Mouse (Mus musculus): ENCODE results near the gene Poglut1. TPM values are rescaled to one million over a fixed set of nuclear protein-coding genes. Genes with fewer than 3 reads are reported as not detected.

Gene Poglut1
- polyA plus RNA-seq, 1 experiment from 2014 or later = 30.4 TPM

DNA sequence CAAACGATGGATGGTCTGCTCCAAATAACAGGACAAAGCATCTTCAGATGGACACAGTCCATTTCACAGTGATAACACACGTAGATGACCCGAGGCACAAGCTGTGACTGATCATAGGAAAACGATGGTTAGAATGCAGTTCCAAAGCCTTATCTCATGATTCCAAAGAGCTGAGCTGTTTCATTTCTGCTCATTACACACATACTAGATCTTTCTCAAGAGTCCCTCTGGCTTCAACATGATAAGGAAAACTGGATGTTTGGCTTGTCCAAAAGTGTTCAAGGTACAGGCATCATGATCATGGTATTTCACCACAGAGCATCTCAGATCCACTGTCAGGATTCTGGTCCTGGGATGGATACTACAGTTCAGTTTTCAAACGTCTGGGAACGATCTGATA is 23.8 kb downstream of the Poglut1 start:
- H3K4me1 ChIP-seq (ENCODE audit: control insufficient read depth in 2 of 2, insufficient read depth in 2 of 2, low read length in 2 of 2) = peaks cover 4 to 5% of the 10 kb centered on the region in 2 experiments; a peak in 3 of 4 replicates
- no peak for ATAC-seq (ENCODE audit: insufficient number of reproducible peaks, insufficient read depth, low FRiP score, low read depth)
- no peak overlapping the region for H3K4me2 ChIP-seq (ENCODE audit: low read length)
- no peak overlapping the region for H3K27ac ChIP-seq (replicated peaks in 1 of 2; ENCODE audit: control insufficient read depth in 1 of 2, insufficient read depth in 1 of 2, low read depth in 2 of 2, low read length in 2 of 2)
- 69% methylated on average over 6 of the region's 6 CpGs for WGBS
- H3K36me3 ChIP-seq (ENCODE audit: control insufficient read depth, insufficient read depth, low read length) = peaks cover 65% of the 10 kb centered on the region
- no peaks in the 10 kb centered on the region for H3K27me3 ChIP-seq (ENCODE audit: control insufficient read depth, insufficient read depth, low read length)
- H3K9ac ChIP-seq (ENCODE audit: low read length) = no peak overlapping the region
- no peaks in the 10 kb centered on the region for H3K9me3 ChIP-seq (ENCODE audit: control insufficient read depth, low read length)
- H3K4me3 ChIP-seq (ENCODE audit: control insufficient read depth in 1 of 2, insufficient read depth in 1 of 2, low read depth in 1 of 2, low read length in 2 of 2) = no peak overlapping the region

DNA sequence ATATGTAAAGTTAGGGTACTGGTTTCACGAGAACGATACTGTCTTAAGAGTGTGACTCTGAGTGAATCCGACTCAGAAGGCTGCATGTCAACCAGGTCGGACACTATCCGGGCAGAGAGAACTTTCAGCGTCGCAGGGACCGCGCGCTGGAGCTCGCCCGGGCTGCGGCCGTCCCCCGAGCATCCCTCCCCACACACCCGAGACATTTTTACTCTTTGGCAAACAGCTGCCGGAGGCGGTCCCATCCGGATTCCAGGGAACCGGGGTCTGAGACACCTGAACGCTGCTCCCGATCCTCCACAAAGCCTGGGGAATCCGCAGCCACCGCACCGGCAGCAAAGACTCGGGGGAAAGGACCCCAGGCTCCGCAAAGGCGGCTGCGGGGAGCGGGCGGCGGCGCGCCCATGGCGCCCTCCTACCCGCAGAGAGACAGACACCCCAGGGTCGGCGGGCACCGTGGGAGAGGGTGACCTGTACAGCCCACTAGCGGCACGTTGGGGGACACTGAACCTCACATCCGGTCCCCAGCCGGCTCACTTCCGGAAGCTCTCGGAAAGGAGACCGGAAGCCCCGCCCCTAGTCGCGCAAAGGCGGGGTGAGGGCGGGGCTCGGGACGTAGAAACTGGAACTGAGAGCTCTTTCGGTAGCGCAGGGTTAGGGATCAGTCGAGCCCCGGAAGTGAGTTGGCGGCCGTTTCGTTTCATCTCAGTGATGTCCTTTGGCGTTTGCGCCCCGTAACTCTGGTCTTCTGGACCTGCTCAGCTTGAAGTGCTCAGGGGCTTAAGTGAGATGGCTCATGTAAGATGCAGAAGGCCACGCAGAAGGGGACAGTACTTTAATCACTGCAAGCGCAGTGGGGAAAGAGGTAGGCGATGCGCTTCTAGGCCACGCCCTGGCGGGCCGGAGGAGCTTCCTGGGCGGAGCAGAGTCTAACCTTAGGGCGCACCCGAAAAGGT is 27.7 kb downstream of the Poglut1 start, which contains the start of gene Timmdc1:
Gene Timmdc1, minus strand, starts transcription at position 535 of the 956 bp plus-strand sequence.
- Histone ChIP-seq H3K36me3 (ENCODE audit: control insufficient read depth, insufficient read depth, low read length) (peaks cover 46% of the 10 kb centered on the region), H3K27me3 (ENCODE audit: control insufficient read depth, insufficient read depth, low read length) (no peaks in the 10 kb centered on the region), H3K4me1 (ENCODE audit: control insufficient read depth in 2 of 2, insufficient read depth in 2 of 2, low read length in 2 of 2) (peaks cover 4 to 9% of the 10 kb centered on the region in 2 experiments; a peak in 3 of 4 replicates), H3K27ac (replicated peaks in 1 of 2; ENCODE audit: control insufficient read depth in 1 of 2, insufficient read depth in 1 of 2, low read depth in 2 of 2, low read length in 2 of 2) (peak within 1 kb of the TSS; percentile 92 to 96), H3K9me3 (ENCODE audit: control insufficient read depth, low read length) (no peaks in the 10 kb centered on the region), H3K4me2 (ENCODE audit: low read length) (peak within 1 kb of the TSS; percentile 68), H3K4me3 (ENCODE audit: control insufficient read depth in 1 of 2, insufficient read depth in 1 of 2, low read depth in 1 of 2, low read length in 2 of 2) (peak within 1 kb of the TSS; percentile 66 to 86), H3K9ac (ENCODE audit: low read length) (peak within 1 kb of the TSS; percentile 85)
- peak; percentile 95 for ATAC-seq (ENCODE audit: insufficient number of reproducible peaks, insufficient read depth, low FRiP score, low read depth)
- under 1% methylated on average over 63 of the region's 73 CpGs for WGBS

DNA sequence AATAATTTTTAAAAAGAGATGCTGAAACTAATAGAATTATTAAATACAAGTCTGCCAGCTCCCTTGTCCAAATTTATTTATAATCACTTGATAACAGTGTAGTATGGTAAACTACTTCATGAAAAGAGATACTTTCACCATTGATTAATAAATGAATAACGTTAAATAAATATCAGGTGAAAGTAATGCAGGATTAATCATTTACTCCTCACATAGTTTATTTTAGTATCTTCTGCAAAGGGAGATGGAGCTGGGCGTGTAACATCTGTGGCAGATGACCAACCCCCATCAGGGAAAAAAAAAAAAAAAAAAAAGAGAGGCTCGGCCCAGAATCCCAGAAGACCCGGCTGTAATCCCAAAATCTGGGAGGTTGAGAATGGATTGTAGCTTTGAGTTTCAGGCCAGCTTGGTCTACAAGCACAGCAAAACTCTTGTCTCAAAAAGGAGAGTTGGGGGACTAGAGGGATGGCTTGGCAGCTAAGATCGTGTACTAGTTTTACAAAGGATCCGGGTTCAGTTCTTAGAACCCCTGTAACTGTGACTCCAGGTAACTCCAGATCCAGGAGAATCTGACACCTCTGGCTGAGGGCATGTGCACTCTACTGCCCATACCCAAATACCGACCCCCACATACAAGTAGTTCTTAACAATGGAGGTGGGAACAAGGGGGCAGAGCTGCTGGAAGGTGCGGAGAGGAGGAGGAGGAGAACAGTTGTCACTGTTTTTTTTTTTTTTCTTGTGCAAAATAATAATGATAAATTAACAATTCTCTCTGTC is 28.7 kb downstream of the Poglut1 start:
- peaks cover 46% of the 10 kb centered on the region for H3K36me3 ChIP-seq (ENCODE audit: control insufficient read depth, insufficient read depth, low read length)
- no peaks in the 10 kb centered on the region for H3K27me3 ChIP-seq (ENCODE audit: control insufficient read depth, insufficient read depth, low read length)
- peaks cover 4 to 9% of the 10 kb centered on the region in 2 experiments; a peak in 3 of 4 replicates for H3K4me1 ChIP-seq (ENCODE audit: control insufficient read depth in 2 of 2, insufficient read depth in 2 of 2, low read length in 2 of 2)
- WGBS = 30% methylated on average over 8 of the region's 8 CpGs
- H3K9me3 ChIP-seq (ENCODE audit: control insufficient read depth, low read length) = no peaks in the 10 kb centered on the region
- H3K4me2 ChIP-seq (ENCODE audit: low read length) = peak overlapping the region; percentile 68
- H3K4me3 ChIP-seq (ENCODE audit: control insufficient read depth in 1 of 2, insufficient read depth in 1 of 2, low read depth in 1 of 2, low read length in 2 of 2) = peak overlapping the region; percentile 66 to 86
- no peak for ATAC-seq (ENCODE audit: insufficient number of reproducible peaks, insufficient read depth, low FRiP score, low read depth)
- no peak overlapping the region for H3K27ac ChIP-seq (replicated peaks in 1 of 2; ENCODE audit: control insufficient read depth in 1 of 2, insufficient read depth in 1 of 2, low read depth in 2 of 2, low read length in 2 of 2)
- peak overlapping the region; percentile 85 for H3K9ac ChIP-seq (ENCODE audit: low read length)

DNA sequence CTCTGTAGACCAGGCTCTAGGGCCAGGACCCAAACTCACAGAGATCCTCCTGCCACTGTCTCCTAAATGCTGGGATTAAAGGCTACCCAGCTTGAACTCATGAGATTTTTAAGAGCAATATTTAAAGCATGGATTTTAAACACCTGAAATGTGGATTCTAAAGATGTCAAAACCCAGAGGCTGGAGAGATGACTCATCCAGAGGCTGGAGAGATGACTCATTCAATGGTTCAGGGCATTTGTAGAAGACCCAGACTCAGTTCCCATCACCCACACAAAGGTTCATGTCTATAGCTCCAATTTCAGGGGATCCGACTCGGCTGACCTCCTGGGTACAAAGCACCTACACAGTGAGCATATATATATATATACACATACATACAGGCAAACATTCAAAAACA is 30.9 kb downstream of the Poglut1 start:
- H3K27ac ChIP-seq (replicated peaks in 1 of 2; ENCODE audit: control insufficient read depth in 1 of 2, insufficient read depth in 1 of 2, low read depth in 2 of 2, low read length in 2 of 2) = no peak overlapping the region
- H3K27me3 ChIP-seq (ENCODE audit: control insufficient read depth, insufficient read depth, low read length) = no peaks in the 10 kb centered on the region
- H3K4me1 ChIP-seq (ENCODE audit: control insufficient read depth in 2 of 2, insufficient read depth in 2 of 2, low read length in 2 of 2) = peaks cover 4 to 9% of the 10 kb centered on the region in 2 experiments; a peak in 3 of 4 replicates
- no peak for ATAC-seq (ENCODE audit: insufficient number of reproducible peaks, insufficient read depth, low FRiP score, low read depth)
- H3K36me3 ChIP-seq (ENCODE audit: control insufficient read depth, insufficient read depth, low read length) = peaks cover 43% of the 10 kb centered on the region
- H3K4me3 ChIP-seq (ENCODE audit: control insufficient read depth in 1 of 2, insufficient read depth in 1 of 2, low read depth in 1 of 2, low read length in 2 of 2) = no peak overlapping the region
- no peaks in the 10 kb centered on the region for H3K9me3 ChIP-seq (ENCODE audit: control insufficient read depth, low read length)
- 86% methylated on average over 2 of the region's 2 CpGs for WGBS
- no peak overlapping the region for H3K9ac ChIP-seq (ENCODE audit: low read length)
- no peak overlapping the region for H3K4me2 ChIP-seq (ENCODE audit: low read length)

DNA sequence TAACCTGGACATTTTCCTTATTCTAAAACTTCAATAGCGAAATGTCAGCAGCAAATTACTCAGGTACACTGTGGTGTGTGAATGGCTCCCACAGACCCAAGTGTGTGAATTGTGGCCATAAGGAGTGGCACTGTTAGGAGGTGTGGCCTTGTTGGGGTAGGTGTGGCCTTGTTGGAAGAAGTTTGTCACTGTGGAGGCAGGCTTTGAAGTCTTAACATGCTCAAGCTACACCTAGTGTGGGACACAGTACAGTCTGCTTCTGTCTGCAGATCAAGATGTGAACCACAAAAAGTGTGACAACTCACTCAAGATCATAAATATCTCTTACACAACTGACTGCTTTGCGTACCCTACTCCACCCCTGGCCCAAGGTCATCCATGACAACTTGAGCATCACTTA is 39.2 kb downstream of the Poglut1 start:
- Histone ChIP-seq H3K4me3 (ENCODE audit: control insufficient read depth in 1 of 2, insufficient read depth in 1 of 2, low read depth in 1 of 2, low read length in 2 of 2) (no peak overlapping the region), H3K27me3 (ENCODE audit: control insufficient read depth, insufficient read depth, low read length) (no peaks in the 10 kb centered on the region), H3K9me3 (ENCODE audit: control insufficient read depth, low read length) (no peaks in the 10 kb centered on the region), H3K4me2 (ENCODE audit: low read length) (no peak overlapping the region), H3K36me3 (ENCODE audit: control insufficient read depth, insufficient read depth, low read length) (peaks cover 65% of the 10 kb centered on the region), H3K27ac (replicated peaks in 1 of 2; ENCODE audit: control insufficient read depth in 1 of 2, insufficient read depth in 1 of 2, low read depth in 2 of 2, low read length in 2 of 2) (no peak overlapping the region), H3K9ac (ENCODE audit: low read length) (no peak overlapping the region), H3K4me1 (ENCODE audit: control insufficient read depth in 2 of 2, insufficient read depth in 2 of 2, low read length in 2 of 2) (no peaks in the 10 kb centered on the region)
- ATAC-seq (ENCODE audit: insufficient number of reproducible peaks, insufficient read depth, low FRiP score, low read depth) = no peak
- WGBS = 96% methylated on average over 2 of the region's 2 CpGs

DNA sequence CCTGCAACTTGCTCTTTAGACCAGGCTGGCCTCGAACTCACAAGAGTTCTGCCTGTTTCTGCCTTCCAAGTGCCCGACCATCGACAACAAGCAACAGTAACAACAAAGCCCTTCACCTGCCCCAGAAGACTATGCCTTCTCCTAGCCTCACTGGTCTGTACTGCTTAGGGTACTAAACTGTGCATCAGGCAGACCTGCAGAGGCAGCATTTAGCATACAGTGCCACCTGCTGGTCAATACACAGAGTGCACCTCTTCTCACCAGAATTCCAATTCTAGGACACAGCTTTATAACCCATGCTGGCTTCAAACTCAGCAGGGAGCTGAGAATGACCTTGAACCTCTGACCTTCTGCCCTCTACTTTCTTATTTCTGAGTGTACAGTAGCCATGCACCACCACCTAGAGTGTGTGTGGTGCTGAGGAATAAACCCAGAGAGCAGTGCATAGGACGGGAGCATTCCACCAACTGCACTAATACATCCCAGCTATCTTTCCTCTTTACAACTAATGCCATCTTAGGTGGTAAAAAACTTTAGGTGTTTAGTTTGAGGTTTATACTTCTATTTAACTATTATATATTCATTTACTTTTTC is 43.9 kb downstream of the Poglut1 start:
- peak; percentile 71; the same call in 1 of the 2 replicates for ATAC-seq (ENCODE audit: insufficient number of reproducible peaks, insufficient read depth, low FRiP score, low read depth)
- Histone ChIP-seq H3K27ac (replicated peaks in 1 of 2; ENCODE audit: control insufficient read depth in 1 of 2, insufficient read depth in 1 of 2, low read depth in 2 of 2, low read length in 2 of 2) (no peak overlapping the region), H3K4me1 (ENCODE audit: control insufficient read depth in 2 of 2, insufficient read depth in 2 of 2, low read length in 2 of 2) (no peaks in the 10 kb centered on the region), H3K27me3 (ENCODE audit: control insufficient read depth, insufficient read depth, low read length) (no peaks in the 10 kb centered on the region), H3K36me3 (ENCODE audit: control insufficient read depth, insufficient read depth, low read length) (peaks cover 74% of the 10 kb centered on the region), H3K4me3 (ENCODE audit: control insufficient read depth in 1 of 2, insufficient read depth in 1 of 2, low read depth in 1 of 2, low read length in 2 of 2) (no peak overlapping the region), H3K9ac (ENCODE audit: low read length) (no peak overlapping the region), H3K9me3 (ENCODE audit: control insufficient read depth, low read length) (no peaks in the 10 kb centered on the region), H3K4me2 (ENCODE audit: low read length) (no peak overlapping the region)
- 58% methylated on average over 4 of the region's 4 CpGs for WGBS

DNA sequence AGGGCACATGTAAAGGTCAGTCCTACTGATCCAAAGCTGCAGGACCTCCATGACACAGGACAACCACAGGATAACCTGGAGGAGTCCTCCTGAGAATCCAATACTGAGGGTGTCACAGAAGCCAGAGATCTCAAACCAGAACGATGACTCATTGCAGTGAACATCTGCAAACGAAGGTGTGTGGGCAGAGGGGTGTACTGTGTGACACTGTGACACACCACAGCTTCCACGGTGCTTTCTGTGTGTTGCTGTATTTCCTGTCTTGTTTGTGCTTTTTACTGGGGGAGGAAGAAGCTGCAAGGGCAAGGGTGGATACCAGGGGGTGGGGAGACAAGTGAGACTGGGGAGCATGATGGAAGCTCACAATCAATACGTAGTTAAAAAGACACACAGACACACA is 46.5 kb downstream of the Poglut1 start:
- Histone ChIP-seq H3K4me1 (ENCODE audit: control insufficient read depth in 2 of 2, insufficient read depth in 2 of 2, low read length in 2 of 2) (no peaks in the 10 kb centered on the region), H3K36me3 (ENCODE audit: control insufficient read depth, insufficient read depth, low read length) (peaks cover 82% of the 10 kb centered on the region), H3K4me2 (ENCODE audit: low read length) (no peak overlapping the region), H3K4me3 (ENCODE audit: control insufficient read depth in 1 of 2, insufficient read depth in 1 of 2, low read depth in 1 of 2, low read length in 2 of 2) (no peak overlapping the region), H3K27me3 (ENCODE audit: control insufficient read depth, insufficient read depth, low read length) (no peaks in the 10 kb centered on the region), H3K9ac (ENCODE audit: low read length) (no peak overlapping the region), H3K27ac (replicated peaks in 1 of 2; ENCODE audit: control insufficient read depth in 1 of 2, insufficient read depth in 1 of 2, low read depth in 2 of 2, low read length in 2 of 2) (no peak overlapping the region), H3K9me3 (ENCODE audit: control insufficient read depth, low read length) (no peaks in the 10 kb centered on the region)
- no peak for ATAC-seq (ENCODE audit: insufficient number of reproducible peaks, insufficient read depth, low FRiP score, low read depth)
- WGBS = 88% methylated on average over 4 of the region's 4 CpGs
